Mouse (Mus musculus): ENCODE measurements at regions not wholly inside any gene's neighbourhood (a gene's known extent, or its start where the extent isn't known, plus 50 kb on each side); places are given as distances from the start of the nearest gene placed in this dataset.

DNA sequence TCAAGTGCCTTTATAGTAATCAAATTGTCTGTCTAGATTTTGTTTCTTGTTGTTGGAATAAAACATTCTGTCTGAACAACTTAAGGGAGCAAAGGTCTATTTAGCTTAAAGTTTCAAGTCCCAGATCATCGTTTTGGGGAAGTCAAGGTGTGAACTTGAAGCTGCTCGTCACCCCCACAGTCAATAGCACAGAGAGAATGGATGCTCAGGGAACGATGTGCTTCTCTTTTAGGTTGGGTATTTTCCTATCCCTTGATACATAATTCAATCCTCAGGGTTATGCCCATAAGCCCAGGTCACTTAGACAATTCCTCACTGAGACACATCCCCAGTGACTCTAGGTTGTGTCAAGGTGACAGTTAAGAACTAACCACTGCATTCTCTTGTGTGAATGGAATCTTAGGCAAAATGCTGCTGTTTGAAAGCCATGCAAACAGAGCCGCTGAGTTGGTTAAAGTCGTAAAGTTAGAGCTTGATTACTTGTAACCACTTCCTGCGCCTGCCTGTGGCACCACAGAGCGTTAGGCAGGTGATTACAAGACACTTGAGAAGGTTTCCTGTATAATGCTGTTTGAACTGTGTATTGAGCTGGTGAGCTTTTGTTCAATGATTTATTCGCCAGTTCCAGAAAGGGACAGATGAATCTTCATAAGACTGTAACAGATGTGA, 170.2 kb downstream of the Btg1 start:
- no peak for DNase-seq (ENCODE audit: low spot score in 2 of 2)

DNA sequence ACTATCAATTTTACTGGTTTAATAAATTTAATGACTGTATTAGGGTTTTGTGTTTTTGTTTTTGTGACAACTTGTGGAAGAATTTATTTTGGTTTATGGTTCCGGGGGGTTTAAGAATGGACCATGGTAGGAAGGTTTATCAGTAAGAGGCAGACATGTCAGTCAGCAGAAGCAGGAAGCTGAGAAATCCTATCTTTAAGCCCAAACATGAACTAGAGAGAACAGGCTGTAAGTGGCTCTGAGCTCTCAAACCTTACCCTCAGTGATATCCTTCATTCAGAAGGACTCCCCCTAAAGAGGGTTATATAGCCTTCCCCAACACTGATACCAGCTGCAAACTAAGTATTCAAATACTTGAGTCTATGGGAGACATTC, 170.8 kb downstream of the Btg1 start:
- DNase-seq (ENCODE audit: low spot score in 2 of 2) = no peak

DNA sequence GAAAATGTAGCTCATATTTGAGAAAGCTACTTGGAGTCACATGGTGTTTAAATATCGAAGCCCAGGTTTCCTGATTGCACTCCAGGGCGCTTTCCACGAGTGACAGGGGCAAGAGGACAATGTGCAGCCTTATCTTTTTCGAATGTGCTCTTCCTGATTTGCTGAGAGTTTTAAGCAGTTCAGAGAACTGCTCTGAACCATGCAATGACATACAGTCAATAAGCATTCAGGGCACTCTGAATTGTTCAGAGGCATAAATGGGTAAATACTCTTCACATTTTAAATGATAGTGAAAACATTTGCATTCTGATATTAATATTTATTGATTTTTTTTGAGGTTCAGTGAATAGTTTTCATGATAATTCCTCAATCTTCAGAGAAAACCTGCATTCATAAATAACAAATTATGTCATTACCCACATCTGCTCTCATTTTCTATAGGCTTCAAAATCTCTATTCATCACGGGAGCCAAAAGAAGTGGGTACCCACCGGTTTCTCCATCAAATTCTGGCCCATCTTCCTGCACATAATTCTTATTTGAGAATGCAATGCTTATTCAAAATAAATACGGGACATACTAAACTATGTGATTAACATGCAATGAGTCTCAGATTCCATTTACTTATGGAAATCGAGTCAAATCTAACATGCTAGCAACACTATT, 171.7 kb downstream of the Btg1 start:
- DNase-seq (ENCODE audit: low spot score in 2 of 2) = no peak

DNA sequence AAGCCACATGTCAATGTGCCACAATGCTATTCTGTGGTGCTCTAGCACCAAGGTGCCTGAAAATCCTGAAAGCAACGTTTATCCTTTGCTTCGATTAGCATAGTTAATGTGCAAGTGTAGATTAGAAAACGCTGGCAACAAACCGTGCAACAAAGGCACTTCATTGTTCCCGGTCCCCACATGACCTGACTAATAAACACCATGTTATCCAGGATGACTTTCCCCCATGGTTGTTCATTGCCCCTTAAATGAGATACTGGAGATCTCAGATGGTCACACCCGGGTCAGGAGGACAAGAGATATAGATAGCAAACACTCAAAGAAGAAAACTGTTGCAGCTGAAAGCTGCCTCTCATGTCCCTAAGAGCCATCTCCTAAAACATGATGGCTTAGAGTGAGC, 180.3 kb downstream of the Btg1 start:
- no peak for DNase-seq (ENCODE audit: low spot score in 2 of 2)

DNA sequence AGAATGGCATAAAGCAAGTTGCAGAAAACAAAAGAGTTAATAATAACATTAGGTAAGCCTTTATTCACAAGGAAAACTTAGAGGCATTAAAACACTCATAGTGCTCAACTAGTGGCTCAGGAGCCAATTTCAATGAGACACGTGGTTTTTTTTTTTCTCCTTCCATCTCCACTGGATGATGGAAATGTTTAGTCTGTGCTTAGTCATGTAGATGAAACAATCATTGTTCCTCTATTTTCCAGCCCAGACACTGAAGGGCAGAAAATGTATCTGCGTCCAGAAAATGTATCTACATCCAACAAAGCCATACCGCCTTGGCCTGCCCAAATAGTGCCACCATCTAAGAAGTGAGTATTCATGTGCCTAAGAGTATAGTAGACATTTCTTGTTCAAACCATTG, 184.0 kb downstream of the Btg1 start:
- DNase-seq (ENCODE audit: low spot score in 2 of 2) = no peak

DNA sequence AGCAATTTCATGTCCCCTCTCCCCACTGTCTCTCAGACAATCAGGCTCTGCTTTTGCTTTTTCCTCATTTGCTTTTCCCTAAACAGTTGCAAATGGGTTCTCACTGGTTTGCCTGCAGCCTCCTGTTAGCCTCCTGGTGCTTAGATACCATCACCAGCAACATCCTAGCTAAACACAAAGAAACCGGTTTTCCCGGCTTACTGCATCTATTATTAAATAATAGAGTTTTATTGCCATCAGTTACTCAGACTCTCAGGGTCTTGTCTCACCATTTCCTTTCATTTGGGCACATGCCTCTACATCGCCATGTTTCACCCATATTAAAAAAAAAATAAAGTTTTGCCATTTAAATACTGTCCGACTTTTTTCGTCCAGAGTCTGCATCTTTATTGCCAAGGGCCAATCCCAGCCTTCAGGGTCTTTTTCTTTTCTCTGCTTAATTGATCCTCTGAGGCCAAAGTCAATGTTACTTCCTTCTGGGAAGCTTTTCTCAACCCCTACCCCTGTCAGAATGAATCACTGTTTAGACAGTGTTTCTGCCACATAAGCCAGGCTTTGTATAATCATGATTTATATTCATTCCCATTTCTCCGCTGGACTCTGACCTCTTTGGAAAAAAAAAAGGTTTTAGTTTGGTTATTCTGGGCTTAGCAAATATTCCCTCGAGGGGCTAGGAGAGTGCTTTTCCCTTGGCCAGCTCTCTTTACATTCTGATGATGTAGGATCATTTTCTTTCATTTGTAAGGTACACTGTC, 187.4 kb downstream of the Btg1 start:
- no peak for DNase-seq (ENCODE audit: low spot score in 2 of 2)

DNA sequence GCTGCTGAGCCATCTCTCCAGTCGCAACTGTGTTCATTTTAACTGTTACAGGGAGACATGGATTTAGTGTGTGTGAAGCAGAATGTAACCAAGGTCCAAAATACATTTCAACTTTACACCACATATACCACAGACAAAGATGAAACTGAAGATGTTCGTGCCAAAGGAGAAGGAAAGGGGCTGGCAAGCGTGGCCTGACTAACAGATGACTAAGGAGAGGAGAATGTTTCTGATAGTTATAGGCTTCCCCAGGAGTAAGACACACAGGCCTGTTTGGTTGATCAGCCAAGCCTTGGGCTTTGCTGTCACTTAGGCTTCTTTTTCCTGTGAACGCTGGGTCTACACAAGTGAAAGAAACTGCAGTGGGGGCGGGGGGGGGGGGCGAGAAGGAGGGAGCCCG, 189.8 kb downstream of the Btg1 start:
- DNase-seq (ENCODE audit: low spot score in 2 of 2) = no peak

DNA sequence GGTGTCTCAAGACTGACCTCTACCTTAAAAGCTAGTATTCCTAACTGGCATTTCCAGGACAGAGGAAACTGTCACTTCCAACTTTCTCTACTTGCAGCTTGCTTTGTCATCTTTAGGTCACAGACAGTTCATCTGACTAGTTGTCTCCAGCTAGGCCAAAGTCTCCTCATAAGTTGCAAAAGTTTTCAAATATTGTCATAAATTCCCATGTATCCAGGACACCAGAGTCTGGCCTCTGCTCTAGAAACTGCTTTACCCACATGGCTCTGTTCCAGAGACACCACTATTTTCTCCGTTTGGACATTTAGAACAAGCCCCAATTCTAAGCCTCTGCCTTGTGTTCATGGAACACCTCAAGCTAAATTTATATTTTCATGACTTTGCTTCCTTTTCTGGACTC, 205.0 kb downstream of the Btg1 start:
- no peak for DNase-seq (ENCODE audit: low spot score in 2 of 2)

DNA sequence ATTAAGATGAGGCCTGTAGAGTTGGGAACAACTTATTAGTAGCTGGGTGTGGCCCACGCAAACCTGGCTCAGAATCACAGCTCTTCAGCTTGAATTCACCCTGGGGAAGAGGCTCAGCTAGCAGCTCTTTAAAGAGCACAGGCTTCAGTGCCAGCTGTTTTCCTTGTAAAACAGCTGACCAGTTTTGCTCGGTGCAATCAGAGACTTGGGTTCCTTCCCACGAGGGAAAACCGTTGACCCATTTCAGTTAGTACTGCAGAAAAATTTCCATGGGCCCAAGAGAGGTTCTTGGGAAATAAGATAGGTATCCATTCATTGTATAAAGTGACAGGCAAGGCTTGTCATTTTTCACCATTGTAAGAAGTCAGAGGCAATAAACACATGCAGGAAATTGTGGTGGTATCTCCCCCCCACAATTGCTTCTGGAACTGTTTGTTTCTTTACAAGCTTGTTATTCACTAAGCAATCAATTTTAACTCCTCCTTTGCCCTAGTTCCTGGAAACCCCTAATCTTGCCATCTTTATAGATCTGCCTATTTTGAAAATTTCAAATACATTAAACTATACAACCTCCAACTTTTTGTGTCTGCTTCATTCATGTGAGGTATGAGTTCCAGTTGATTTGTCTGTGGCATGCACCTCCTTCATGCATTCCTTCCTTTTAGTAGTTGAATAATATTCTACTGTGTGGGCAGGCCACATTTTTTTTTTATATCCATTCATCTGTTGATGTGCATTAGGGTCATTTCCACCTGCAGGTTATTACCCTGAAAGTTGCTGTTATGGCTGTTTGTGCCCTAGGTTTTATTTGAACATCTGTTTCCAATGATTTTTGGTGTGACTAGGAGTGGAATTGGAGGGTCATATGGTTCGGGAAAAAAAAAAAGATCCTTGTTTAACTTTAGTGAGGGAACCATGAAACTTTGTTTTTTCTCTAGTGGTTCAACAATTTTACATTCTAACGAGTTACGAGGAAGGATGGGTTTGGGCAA, 205.8 kb downstream of the Btg1 start:
- DNase-seq (ENCODE audit: low spot score in 2 of 2) = no peak

DNA sequence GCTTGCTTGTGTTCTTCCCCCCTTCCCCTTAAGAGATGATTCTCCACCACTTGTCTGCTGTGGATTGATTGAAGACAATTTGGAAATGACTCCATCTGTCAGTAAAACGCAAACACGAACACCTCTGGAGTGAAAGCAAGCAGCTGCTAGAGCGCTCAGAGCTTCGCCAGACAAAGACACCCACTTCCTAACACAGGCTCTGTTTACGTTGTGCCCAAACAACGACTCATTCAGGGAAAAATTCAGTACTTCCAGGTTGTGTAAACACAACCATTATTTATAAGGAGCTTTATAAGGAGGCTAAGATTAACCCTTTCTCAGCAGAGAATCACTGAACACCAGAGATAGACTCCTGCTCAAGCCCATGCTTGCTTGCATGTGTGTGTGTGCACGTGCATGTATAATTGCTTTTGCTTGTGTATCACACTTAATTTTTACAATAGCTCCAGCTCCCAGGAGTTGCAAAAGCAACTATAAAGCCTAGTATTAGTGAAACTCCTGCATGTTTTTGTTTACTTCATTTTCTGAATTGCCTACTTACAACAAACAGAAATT, 209.5 kb downstream of the Btg1 start:
- no peak for DNase-seq (ENCODE audit: low spot score in 2 of 2)

DNA sequence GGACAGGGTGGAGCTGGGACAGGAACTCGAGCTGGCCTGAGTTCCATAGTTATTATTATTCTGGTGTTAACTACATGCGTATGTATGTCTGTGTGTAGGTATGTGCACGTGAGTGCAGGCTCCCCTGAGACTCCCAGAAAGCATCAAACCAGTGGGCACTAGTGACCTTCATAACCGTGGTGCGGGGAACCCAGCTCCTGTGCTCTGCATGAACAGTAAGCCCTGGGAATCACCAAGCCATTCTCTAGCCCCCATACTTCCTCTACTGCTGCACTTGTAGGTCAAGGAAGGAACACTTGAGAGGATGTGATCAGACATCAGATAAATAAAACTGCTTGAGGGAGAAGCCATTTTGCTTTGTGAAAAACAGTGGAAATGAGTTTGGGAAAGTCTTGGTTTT, 211.2 kb downstream of the Btg1 start:
- DNase-seq (ENCODE audit: low spot score in 2 of 2) = no peak

DNA sequence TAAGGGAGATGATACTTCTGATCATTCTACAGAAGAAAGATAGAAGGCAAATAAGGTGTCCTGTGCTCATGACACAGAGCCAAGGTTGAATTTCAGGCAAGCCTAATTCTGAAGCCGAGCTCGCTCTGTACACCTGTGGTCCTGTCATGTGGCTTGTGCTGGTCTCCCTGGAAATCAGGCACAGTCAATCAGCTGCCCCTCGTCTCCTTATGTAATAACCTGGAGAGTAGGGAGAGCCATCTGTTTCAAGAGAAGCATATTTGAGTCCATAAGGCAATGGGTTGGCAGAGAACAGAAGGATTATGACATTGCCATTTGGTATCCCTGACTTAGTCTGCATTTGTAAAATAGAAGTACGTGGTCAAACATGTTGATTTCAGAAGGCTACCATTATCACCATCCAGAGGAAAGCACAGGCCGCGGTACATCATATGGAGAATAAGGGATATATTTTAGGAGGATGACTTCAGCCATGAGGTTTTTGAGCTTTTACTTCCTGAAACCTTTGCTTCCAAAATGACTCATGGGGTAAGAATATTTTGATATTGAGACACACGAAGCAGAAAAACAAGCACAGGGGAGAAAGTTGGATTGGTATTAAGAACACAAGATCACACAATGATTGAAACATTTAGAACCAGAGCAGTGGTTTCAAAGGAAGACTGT, 211.9 kb downstream of the Btg1 start:
- no peak for DNase-seq (ENCODE audit: low spot score in 2 of 2)

DNA sequence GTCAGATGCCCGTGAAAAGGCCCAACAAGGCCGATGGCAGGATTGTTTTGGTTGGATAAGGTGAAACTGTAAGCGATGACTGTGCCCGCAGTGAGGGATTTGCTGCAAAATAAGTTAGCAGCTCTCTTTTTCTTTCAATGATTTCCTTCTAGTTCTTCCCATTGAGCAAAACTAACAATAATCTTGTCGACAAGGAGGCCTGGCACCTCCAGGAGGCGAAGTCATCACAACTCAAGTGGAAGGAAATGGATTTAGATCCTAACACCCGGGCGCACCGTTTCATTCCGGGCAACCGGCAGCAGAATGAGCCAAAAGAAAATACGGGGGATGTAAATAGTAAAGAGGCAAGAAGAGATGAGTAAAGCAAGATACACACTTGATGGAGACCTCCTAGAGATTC, 214.3 kb downstream of the Btg1 start:
- no peak for DNase-seq (ENCODE audit: low spot score in 2 of 2)

DNA sequence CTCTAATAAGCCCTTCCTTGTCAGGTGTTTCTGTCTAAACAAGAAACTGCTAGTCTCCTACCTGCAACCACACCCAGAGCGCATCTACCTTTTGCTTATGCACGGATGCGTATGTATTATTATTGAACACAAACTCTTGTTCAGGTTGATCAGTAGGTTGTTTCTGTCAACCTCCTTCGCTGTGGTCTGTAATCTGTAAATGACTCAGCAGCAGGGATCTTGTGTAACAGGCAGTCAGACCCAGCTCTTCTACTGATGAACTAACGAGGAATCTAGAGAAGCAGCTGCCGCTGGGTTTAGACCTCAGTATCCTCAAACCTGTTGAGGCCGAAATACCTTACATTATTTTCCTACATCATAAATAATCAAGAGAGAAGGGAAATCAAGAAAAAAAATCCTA, 220.4 kb downstream of the Btg1 start:
- DNase-seq (ENCODE audit: low spot score in 2 of 2) = no peak

DNA sequence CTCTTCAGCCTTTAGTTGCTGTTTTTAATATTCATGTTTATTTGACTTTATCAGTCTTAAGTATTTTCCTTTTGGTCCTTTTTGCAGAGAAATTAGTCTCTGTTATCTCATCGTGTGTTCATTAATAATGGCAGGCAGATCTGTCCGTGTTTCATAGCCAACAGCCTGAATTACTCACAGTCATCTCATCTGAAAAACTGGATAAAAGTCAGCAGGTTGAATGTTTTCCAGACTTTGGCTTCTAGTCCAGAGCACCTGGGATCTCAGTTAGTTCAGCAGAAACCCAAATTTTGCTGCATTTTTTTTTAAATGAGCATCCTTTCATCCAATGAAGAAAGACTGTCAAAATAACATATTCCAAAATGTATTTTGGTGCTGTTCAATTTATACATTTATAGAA, 224.3 kb downstream of the Btg1 start:
- no peak for DNase-seq (ENCODE audit: low spot score in 2 of 2)

DNA sequence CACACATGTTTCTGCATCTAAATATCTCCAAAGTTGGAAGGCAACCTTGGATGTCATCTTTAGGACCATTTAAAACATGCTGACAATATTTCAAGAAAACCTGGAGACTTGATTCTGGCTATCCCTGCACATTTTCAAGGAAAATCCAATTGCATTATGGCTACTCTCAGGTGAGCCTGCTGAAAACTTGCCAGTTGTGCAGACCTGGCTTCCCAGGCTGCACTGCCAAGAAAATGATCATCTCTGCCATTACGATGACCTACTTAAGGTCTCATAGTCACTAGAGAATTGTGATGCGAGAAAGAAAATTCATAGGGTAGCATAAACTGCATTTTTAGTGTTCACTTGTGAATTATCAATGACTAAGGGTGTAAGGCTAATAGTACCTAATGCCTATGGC, 225.2 kb downstream of the Btg1 start:
- DNase-seq (ENCODE audit: low spot score in 2 of 2) = no peak

DNA sequence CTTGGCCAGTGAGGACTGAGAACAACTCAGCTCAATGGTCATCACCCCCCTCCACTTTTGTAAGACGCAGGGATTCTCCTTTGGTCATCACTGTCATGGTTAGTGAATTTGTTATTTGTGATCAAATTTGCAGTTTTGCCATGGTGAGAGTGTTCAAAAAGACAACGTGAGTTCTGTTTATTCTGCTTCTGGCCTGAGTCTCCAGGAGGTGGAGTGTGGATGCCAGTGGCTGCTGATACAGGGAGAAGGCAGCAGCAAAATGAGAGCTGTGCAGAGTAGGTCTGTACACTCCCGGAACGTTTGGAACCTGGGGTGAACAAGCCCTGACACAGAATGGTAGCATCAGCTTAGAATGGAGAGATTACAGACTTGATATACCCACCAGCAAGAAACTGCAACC, 229.1 kb downstream of the Btg1 start:
- no peak for DNase-seq (ENCODE audit: low spot score in 2 of 2)

DNA sequence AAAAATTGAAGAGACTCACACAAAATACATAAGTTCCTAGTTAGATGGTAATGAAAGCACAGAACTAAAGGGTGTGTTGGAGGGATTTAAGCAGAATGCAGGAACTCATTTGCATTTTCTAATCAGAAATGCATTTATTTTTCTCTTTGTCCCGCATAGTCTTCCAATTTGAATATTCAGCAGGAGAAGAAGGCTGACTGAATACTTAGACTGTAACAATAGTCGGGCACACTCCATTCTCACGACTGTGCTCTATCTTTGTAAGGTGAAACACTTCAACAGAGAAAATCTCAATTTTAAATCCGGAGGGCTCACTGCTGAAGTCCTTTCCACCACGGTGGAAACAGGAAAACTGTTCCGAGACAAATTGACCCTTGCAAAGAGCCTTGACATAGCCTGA, 230.2 kb downstream of the Btg1 start:
- DNase-seq (ENCODE audit: low spot score in 2 of 2) = no peak

DNA sequence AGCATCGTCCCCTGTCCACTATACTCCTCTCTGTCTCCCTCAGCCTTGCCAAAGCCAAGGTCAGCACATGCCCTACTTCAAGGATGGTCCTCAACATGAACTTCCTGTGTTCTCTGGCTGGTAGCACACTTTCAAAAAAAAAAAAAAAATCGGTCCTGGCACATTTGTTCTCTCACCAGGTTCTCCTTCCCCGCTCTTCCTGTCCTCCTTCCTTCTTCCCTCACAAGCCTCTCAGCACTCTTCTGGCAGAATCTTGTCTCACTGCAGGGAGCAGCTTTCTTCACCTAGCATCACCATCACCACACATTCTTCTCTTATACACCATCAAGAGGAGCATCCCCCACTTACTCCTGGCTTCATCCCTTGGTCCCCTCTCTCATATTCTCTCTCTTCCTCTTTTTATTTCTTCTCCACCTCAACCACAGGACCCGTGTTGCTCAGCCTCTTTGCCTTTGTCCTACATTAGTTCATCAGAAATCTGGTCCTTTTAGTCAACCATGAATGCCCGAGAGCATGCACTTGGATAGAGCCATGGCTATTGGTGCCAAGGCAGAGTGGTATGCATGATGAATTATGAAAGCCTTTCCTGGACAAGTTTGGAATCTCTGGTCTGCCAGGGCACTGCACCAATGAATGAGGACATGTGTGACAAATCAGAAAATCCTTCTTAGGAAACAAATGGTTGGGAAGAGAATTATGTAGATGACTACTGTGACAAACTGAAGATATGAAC, 230.8 kb downstream of the Btg1 start:
- no peak for DNase-seq (ENCODE audit: low spot score in 2 of 2)

DNA sequence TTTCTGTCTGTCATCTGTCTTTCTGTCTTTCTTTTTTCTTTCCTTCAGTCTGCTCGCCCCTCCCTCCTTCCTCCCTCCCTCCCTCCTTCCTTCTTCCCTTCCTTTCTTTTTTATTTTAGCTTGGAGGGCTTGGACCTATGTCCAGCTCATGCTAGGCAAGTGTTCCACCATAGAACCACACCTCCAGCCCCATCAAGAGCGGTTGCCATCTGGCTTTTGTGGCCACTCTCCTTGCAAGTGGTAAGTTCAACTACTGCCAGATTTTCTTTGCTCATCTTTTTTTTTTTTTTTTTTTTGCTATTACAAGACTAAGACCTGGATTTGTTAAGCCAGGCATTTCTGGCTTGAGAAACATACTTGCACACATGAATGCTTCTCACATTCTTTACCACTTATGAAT, 231.7 kb downstream of the Btg1 start:
- DNase-seq (ENCODE audit: low spot score in 2 of 2) = no peak

DNA sequence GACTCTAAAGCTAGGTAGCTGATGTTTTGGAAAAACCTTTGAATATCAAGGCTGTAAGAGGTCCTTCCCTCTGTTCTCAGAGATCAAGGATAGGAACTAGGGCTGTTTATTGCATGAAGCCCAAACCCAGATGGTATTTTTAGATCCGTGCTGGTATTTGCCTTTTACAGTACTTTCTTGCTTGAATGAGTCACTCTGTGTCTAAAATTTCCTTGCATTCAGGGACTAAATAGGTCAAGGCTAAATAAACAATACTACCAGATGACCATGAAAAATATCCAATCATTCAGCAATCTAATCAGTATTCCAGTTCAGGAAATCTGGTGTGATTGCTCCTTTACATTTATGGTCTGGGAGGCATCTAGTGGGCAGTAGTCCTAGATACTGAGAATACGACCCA, 243.6 kb downstream of the Btg1 start:
- no peak for DNase-seq (ENCODE audit: low spot score in 2 of 2)

Measured in right cerebral cortex, adult 2 months (tissue).